Mouse (Mus musculus): ENCODE data around the gene Aplf. TPM values are rescaled to one million over a fixed set of nuclear protein-coding genes. Genes with fewer than 3 reads are reported as not detected.
A peak's percentile ranks its signal among the peaks of the same experiment; 100 is the strongest.

The Aplf gene
- total RNA-seq, 2 experiments from 2014 or later = 2.0 to 2.7 TPM

- intact Hi-C loops (cut with DNase I) = loop anchor here (2.0 kb wide), 1 partner anchor 56 kb away; no protein-coding TSS in a partner anchor
- Histone ChIP-seq H3K27ac (no peak overlapping the region), H3K4me3 (no peak overlapping the region)
- peak; percentile 48 for TF ChIP-seq CTCF (IDR thresholded peaks at IDR 0.05)
- DNase-seq = peak; percentile 66
Measured at GRCm38 (mm10) chr6:87614794-87615695, 56.9 kb downstream of the Aplf start.

- TF ChIP-seq CTCF (IDR thresholded peaks at IDR 0.05) = no peak
- intact Hi-C loops (cut with DNase I) = no loop called here
Measured at GRCm38 (mm10) chr6:87599825-87600224, 72.2 kb downstream of the Aplf start.

GRCm38 (mm10) chr6:87597116-87597833, 74.7 kb downstream of the Aplf start:
- intact Hi-C loops (cut with DNase I) = no loop called here
- no peak overlapping the region for H3K27ac ChIP-seq
- TF ChIP-seq CTCF (IDR thresholded peaks at IDR 0.05) = no peak
- DNase-seq = peak; percentile 48
- H3K4me3 ChIP-seq = no peak overlapping the region

More at GRCm38 (mm10) chr6:87599825-87600224, 72.2 kb downstream of the Aplf start:
- peak; percentile 65 for DNase-seq
- H3K27ac ChIP-seq = no peak overlapping the region
- H3K4me3 ChIP-seq = no peak overlapping the region

GRCm38 (mm10) chr6:87594188-87594587, 77.8 kb downstream of the Aplf start:
- Histone ChIP-seq H3K4me3 (no peak overlapping the region), H3K27ac (no peak overlapping the region)
- TF ChIP-seq CTCF (IDR thresholded peaks at IDR 0.05) = no peak
- DNase-seq = no peak
- intact Hi-C loops (cut with DNase I) = no loop called here

- Histone ChIP-seq H3K4me3 (peak within 1 kb of the TSS; percentile 78), H3K27ac (peak within 1 kb of the TSS; percentile 78)
- intact Hi-C loops (cut with DNase I) = no loop called here
- DNase-seq = peak; percentile 79
- TF ChIP-seq CTCF (IDR thresholded peaks at IDR 0.05) = no peak
Measured at GRCm38 (mm10) chr6:87590394-87591281, 81.4 kb downstream of the Aplf start, which contains the start of gene Prokr1. TSS of gene Prokr1 (minus strand) at chr6:87590743.

GRCm38 (mm10) chr6:87589718-87590393, 82.1 kb downstream of the Aplf start:
- intact Hi-C loops (cut with DNase I) = no loop called here
- peak overlapping the region; percentile 78 for H3K4me3 ChIP-seq
- H3K27ac ChIP-seq = peak overlapping the region; percentile 78
- TF ChIP-seq CTCF (IDR thresholded peaks at IDR 0.05) = no peak
- peak; percentile 25 for DNase-seq

- intact Hi-C loops (cut with DNase I) = no loop called here
- TF ChIP-seq CTCF (IDR thresholded peaks at IDR 0.05) = no peak
- no peak for DNase-seq
- H3K4me3 ChIP-seq = no peak overlapping the region
- H3K27ac ChIP-seq = no peak overlapping the region
Measured at GRCm38 (mm10) chr6:87583991-87584390, 88.0 kb downstream of the Aplf start.

GRCm38 (mm10) chr6:87583183-87583611, 88.8 kb downstream of the Aplf start:
- intact Hi-C loops (cut with DNase I) = no loop called here
- no peak for DNase-seq
- Histone ChIP-seq H3K27ac (no peak overlapping the region), H3K4me3 (no peak overlapping the region)
- TF ChIP-seq CTCF (IDR thresholded peaks at IDR 0.05) = no peak

GRCm38 (mm10) chr6:87582456-87582855, 89.5 kb downstream of the Aplf start:
- H3K4me3 ChIP-seq = no peak overlapping the region
- peak overlapping the region; percentile 35; the same call in 1 of the 2 replicates for H3K27ac ChIP-seq
- no peak for TF ChIP-seq CTCF (IDR thresholded peaks at IDR 0.05)
- intact Hi-C loops (cut with DNase I) = no loop called here
- peak; percentile 62 for DNase-seq

GRCm38 (mm10) chr6:87581581-87581980, 90.4 kb downstream of the Aplf start:
- Histone ChIP-seq H3K27ac (no peak overlapping the region), H3K4me3 (no peak overlapping the region)
- no peak for DNase-seq
- TF ChIP-seq CTCF (IDR thresholded peaks at IDR 0.05) = no peak
- intact Hi-C loops (cut with DNase I) = no loop called here

- intact Hi-C loops (cut with DNase I) = no loop called here
- H3K27ac ChIP-seq = no peak overlapping the region
- no peak for DNase-seq
- no peak for TF ChIP-seq CTCF (IDR thresholded peaks at IDR 0.05)
- no peak overlapping the region for H3K4me3 ChIP-seq
Measured at GRCm38 (mm10) chr6:87581071-87581470, 90.9 kb downstream of the Aplf start.

Other genes starting within 250 kb of the Aplf start
- gene Bmp10, start 243.2 kb downstream of the Aplf start, total RNA-seq (2021) = not detected
- gene Arhgap25, start 138.9 kb downstream of the Aplf start, total RNA-seq (2021) = 1 to 10 TPM in 1 of 2 experiments, under 1 TPM in 1; 0.69 to 1.3 TPM
- gene Prokr1, start 81.5 kb downstream of the Aplf start, total RNA-seq (2021) = 1 to 10 TPM; 2.1 to 2.7 TPM
- gene Efcc1, start 58.7 kb upstream of the Aplf start, total RNA-seq (2021) = under 1 TPM; 0.70 to 0.82 TPM
- not detected for gene Gp9, start 105.9 kb upstream of the Aplf start, total RNA-seq (2021)
- gene Rab43, start 140.0 kb upstream of the Aplf start, total RNA-seq (2021) = 1 to 10 TPM; 3.9 to 4.9 TPM
- 1 to 10 TPM in 1 of 2 experiments, under 1 TPM in 1; 0.45 to 1.7 TPM for gene Gm45140, start 163.6 kb upstream of the Aplf start, total RNA-seq (2021)
- 10 to 100 TPM; 17.7 to 21.1 TPM for gene Isy1, start 166.6 kb upstream of the Aplf start, total RNA-seq (2021)
- gene Cnbp, start 178.9 kb upstream of the Aplf start, total RNA-seq (2021) = 100 to 1,000 TPM; 475 to 511 TPM
- 10 to 100 TPM; 29.2 to 34.4 TPM for gene Copg1, start 215.6 kb upstream of the Aplf start, total RNA-seq (2021)
- gene Hmces, start 241.7 kb upstream of the Aplf start, total RNA-seq (2021) = 1 to 10 TPM; 5.9 to 6.4 TPM

Measured in gastrocnemius, adult 2 months (tissue).